Mouse (Mus musculus) liver, adult 2 months (tissue): ENCODE data around the gene Top2a.

Experiments
- CTCF ChIP-seq: fragments of 200-500 bp; IDR thresholded peaks from 2 replicates; pipeline ENCODE4 v1.5.1; 2011; ENCODE audit warnings: low read depth, low read length, control low read depth
- POLR2A ChIP-seq: fragments of 200-500 bp; IDR thresholded peaks from 2 replicates; pipeline ENCODE4 v1.6.1; 2011; ENCODE audit warnings: low read length, control low read depth; ENCODE audit not compliant: insufficient read depth; ENCODE audit errors: extremely low read depth

DNA sequence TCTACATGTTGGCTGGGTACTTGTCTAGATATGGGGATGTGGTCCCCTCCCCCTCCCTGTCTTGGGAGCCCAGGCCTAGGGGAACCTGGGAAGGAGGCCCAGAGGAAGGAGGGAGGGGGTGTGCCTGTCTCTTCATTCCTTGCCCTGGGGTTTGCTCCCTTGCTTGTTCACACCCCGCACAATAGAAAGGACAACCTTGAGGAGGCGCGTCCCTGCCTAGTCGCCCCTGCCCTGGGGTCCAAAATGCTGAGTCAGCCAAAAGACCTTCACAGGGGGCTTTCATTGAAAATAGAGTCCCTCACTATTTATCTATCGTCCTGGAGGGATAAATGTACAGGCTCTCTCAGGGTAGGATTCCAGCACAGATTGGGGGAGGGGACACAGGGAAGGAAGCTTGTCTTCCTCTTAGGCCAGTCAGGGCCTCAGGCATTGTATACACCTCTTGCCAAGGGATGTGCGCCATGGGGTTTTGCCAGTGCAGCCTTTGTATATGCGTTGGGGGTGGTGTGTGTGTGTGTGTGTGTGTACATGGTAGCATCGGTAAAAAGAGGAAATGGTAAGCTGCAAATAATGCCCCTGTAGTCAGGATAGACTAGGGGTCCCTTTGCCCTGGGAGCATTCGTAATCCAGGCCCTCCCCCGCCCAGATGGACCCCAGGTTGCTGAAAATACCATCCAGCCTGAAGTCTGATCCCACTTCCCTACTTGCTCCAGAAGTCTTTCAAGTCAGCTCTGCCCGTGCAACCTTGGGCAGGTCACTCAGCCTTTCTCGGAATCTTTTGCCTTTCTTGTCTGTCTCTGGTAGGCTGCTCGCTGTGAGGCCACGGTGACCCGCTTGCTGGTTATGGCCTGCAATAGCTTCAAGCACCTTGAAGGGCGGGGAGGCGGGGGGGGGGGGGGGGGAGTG, 68.9 kb downstream of the Top2a start:
- TF ChIP-seq CTCF (no peak), POLR2A (no peak)
